Mouse (Mus musculus) spleen, postnatal 14 days (tissue): ENCODE data around the gene Slc13a4.

Experiments
- DNase-seq, 2 experiments: peaks; one replicate each; pipeline ENCODE4 v3.0.0; 2021 to 2022; ENCODE audit warnings: low spot score in 2 of 2

Gene Slc13a4

GRCm38 (mm10) chr6:35302581-35302980 is 5.3 kb downstream of the Slc13a4 start:
- DNase-seq, result no peak

GRCm38 (mm10) chr6:35298323-35298722 is 9.6 kb downstream of the Slc13a4 start:
- DNase-seq, result no peak

DNA sequence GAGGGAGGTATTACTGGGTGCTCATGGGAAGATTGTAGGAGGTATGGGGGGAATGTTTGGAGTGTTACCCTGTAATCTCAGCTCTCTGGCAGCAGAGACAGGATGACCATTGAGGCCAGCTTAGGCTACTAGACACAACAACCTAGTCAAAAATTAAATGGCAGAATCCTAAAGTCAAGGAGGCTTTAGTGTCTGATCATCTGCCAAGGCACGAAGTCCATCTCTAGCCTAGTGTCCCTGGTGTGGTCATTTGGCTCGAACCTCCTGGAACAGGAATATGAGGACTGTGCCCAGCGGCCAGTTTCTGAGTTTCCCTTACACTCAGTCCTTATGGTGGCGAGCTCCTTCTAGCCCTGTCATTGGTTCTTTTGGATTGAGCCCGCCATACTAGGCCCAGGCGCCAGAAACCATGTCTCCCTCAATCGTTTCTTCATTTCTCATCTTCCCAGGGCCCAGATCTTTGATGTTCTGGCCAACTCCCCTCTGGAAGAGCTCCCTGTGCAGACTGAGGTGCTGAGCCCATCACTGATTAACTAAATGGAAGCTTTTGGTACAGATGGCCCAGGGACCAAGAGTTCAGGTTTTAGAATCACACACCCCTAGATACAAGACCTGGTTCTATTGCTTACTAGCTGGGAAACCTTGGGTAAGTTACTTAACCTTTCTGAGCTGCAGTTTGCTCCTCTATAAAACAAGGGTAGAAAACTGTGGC is 10.3 kb downstream of the Slc13a4 start:
- no peak for DNase-seq

GRCm38 (mm10) chr6:35297001-35297400 is 10.9 kb downstream of the Slc13a4 start:
- DNase-seq, result no peak

DNA sequence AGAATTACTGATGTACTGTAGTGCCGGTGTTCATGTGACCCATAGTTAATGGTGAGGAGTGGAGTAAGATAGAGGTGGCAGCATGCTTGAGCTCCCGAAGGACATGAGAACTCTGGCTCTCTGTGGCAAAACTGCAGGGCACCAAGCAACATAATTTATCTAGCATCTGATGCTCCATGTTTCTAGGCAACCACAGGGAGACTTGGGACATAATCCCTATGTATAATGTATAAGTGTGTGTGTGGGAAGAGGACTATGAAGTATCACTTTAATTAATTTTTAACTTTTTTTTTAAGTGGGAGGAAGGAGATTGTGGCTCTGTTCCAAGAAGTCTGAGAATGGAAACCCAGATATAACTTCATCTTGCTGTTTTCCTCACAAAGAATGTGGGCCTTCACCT is 13.0 kb downstream of the Slc13a4 start:
- no peak for DNase-seq

GRCm38 (mm10) chr6:35289676-35290075 is 18.3 kb downstream of the Slc13a4 start:
- no peak for DNase-seq

DNA sequence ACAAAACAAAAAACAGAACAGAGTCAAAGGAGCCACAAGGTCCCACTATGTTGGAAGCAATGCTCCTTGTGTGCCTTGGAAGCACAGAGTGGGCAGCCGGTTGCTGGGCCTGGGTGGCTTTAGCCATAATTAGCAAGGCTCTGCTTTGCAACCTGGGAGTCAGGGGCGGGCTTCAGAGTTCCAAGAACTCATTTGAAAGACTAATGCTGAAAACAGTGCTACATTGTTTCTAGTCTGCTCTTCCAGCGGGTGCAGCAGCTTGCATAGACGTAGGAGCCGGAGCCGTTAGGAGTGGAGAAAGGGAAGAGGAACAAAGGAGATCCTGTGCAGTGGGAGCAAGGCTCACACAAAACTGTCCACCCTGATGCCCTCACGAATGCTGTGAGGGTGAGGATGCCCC is 19.0 kb downstream of the Slc13a4 start:
- DNase-seq, result no peak

GRCm38 (mm10) chr6:35288114-35288761 is 19.7 kb downstream of the Slc13a4 start:
- DNase-seq, result no peak

DNA sequence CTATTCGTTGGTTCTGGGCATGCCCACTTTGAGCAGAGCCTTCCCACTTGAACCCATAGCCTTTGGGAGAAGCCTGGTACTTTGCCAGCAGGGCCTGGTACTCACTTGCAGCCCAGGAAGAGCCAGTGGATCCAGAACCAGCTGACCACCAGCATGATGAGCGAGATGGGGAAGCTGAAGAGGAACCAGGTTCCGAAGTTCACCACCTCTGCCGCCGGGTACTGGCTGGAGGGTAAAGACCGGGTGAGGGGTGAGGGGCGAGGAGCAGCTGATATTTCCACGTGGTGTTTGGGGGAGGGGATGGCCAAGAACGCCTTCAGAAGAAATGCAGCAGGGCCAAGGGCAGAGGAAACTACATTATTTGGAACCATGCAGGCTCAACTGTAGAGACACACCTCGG is 28.6 kb downstream of the Slc13a4 start:
- no peak for DNase-seq

GRCm38 (mm10) chr6:35277903-35278587 is 29.9 kb downstream of the Slc13a4 start:
- DNase-seq, result no peak

DNA sequence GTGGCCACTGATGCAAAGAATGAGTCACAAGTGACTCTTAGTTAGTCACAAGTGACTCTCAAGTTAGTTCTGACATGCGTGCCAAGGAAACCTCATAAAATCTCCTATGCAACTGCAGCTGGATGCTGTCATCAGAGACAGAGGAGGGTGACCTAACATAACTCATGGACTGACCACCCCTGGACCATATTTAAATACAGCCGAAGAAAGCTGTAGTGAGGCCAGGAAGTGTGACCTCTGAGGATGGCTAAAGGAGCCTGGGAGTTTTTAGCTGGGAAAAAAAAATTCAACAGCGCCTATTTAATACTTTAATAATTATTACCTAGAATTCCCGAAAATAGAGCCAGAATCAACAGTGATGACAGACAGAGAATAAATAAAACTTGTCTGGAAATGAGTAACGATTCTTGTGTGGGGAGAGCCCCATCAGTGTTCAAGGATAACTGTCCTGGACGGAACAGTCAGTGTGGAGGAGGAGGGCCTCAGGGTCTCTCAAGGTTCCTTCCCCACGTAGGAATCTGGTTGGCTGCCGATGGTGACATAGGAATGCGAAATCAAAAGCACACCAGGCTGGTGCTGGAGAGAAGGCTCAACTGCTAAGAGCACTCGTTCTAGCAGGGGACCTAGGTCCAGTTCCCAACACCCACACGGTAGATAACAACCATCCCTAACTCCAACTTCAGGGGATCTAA is 34.4 kb downstream of the Slc13a4 start:
- no peak for DNase-seq

- DNase-seq, result no peak
Measured at GRCm38 (mm10) chr6:35271868-35272765, 35.8 kb downstream of the Slc13a4 start.

DNA sequence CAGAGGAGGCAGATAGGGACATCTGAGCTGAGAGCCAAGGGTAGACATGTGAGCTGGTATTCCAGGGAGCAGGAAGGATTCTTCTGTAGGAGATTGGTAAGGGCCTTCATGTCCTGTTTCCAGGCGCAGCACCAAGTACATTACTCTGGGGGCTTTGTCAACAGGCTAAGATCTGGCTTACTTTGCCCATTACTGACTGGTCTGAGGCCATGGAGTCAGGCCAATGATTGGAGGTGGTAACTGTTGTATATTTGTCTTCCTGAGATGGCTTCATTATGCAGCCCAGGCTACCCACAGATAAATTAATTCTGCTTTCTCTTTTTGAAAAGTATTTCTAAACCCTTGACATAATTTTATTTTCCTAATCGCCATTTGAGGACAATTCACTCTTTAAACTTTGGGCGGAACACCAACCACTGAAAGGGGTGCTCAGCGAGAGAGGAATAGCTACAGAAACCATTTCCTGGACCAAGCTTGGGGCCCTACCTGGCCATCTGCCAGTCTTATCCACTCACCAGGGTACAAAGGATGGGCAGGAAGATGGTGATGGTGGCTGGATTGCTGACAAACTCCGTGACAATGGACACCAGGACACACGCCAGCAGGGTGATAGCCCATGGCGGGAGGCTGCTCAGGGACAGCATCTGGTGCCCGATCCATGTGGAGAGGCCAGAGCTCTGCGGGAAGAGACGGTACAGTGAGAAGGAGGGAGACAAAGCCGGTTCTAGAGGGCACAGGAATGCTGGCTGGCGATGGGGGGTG is 36.7 kb downstream of the Slc13a4 start:
- DNase-seq, result no peak

DNA sequence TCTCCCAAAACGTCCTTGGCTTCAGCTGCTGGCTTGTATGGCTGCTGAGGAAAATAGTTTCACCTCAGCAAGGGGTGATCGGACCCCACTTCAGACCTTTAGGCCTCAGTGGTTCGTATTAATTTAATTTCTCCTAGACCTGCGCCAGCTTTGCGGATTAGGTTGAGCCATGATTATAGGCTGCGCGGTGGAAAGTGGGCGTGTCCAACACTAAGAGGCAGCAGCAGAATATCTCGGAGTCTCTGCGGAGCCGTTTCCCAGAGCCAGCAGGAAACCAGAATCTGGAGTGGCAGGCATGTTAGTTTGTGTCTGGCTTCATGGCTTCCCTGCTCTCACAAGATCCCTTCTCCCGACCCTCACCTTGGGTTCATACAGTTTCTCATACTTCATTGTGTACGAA is 38.3 kb downstream of the Slc13a4 start:
- no peak for DNase-seq

- DNase-seq, result no peak
Measured at GRCm38 (mm10) chr6:35268711-35269110, 39.2 kb downstream of the Slc13a4 start.

DNA sequence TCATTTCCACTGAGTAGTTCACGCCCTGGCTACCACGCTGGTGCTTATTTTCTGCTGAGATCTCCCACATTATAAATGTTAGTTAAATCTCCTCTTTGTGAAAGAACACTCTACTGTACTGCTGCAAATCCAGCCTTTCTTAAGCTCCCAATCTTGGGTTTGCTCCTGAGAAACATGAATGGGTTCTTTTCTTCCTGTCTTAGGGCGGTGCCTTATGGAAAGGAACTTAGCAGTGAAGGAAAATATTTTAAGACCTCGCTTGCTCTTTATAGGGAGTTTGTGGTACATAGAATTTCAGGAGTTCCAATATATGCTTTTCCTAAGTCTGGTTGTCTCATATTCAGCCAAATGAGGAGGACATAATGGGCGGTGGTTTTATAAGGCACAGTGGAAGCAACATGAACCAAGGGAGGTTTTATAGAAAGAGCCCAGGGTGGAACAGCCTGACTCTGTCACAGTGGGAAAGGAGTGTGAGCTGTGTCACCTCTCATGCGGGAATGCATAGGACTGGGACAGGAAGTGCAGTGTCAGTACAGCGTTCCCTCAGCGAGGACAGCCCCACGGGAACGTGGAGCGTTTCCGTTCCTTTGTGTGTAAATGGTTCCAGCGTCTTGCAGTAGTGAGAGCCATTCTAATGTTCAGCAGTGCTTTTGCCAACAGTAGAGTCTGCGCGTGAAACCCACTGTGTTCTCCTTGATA is 42.2 kb downstream of the Slc13a4 start:
- no peak for DNase-seq

GRCm38 (mm10) chr6:35260531-35260930 is 47.4 kb downstream of the Slc13a4 start:
- no peak for DNase-seq

DNA sequence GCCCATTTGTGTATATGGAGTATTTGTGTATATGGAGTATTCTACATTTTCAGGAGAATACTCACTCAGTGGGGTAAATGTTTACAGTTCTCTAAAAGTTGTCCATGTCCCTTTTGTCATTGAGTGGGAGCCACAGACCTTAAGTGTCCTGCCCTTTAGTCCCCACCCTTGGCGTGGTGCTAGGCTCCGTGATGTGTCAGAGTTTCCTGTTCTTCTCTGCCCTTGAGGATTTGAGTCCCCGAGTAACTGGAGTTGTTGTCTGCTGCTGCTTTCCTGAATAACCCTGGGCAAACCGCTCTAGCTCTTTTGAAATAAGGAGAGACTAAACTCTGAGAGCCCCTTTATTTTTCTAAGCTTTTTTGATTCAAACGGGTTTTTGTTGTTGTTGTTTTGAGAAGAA is 48.4 kb downstream of the Slc13a4 start:
- DNase-seq, result no peak

DNA sequence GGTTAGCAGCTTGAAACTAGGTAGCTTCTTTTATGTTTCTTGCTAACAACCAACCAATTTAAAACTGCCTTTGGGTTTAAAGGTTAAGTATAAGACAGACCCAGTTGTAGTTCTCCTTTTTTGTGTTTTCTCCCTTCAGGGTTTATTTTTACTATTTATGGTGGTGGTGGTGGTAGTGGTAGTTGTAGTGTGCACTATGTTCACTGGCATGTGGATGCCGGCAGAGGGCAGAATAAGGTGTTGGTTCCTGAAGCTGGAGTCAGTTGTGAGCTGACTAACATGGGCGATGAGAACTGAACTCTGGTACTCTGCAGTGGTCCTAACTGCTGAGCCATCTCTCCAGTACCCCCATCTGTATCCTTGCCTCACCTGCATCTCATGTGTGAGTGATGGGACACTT is 49.0 kb downstream of the Slc13a4 start:
- DNase-seq, result no peak

GRCm38 (mm10) chr6:35257626-35258190 is 50.2 kb downstream of the Slc13a4 start:
- no peak for DNase-seq
